Mouse (Mus musculus) liver, adult 2 months (tissue): ENCODE data around the gene Msantd3. TPM values are rescaled to one million over a fixed set of nuclear protein-coding genes. Genes with fewer than 3 reads are reported as not detected.

Experiments used
- DNase-seq: peaks from one replicate; pipeline ENCODE4 v3.0.0-alpha.2; 2011; ENCODE audit warnings: low read depth, low spot score; ENCODE audit errors: extremely low read depth
- H3K27ac ChIP-seq: fragments of 200-500 bp; replicated peaks from 2 replicates; pipeline ENCODE4 v1.5.1; 2012; ENCODE audit warnings: low read depth, mild to moderate bottlenecking, control low read depth, inconsistent platforms, low read length; ENCODE audit not compliant: insufficient read depth
- H3K27me3 ChIP-seq: fragments of 200-500 bp; 2 replicates; pipeline ENCODE4 v1.6.1; 2012; ENCODE audit warnings: mild to moderate bottlenecking, moderate library complexity, low read length, inconsistent platforms; ENCODE audit not compliant: control insufficient read depth, insufficient read depth
- H3K36me3 ChIP-seq: fragments of 200-500 bp; 2 replicates; pipeline ENCODE4 v1.6.1; 2012; ENCODE audit warnings: low read length, inconsistent platforms; ENCODE audit not compliant: control insufficient read depth, insufficient read depth
- H3K4me1 ChIP-seq: fragments of 200-500 bp; 2 replicates; pipeline ENCODE4 v1.6.1; 2011; ENCODE audit warnings: low read length; ENCODE audit not compliant: control insufficient read depth, insufficient read depth
- H3K4me3 ChIP-seq: fragments of 200-500 bp; 2 replicates; pipeline ENCODE4 v1.5.1; 2011; ENCODE audit warnings: low read depth, mild to moderate bottlenecking, control low read depth, low read length, moderate library complexity; ENCODE audit not compliant: insufficient read depth
- H3K79me2 ChIP-seq: fragments of 200-500 bp; 2 replicates; pipeline ENCODE4 v1.6.1; 2012; ENCODE audit warnings: inconsistent platforms, mild to moderate bottlenecking, low read length, moderate library complexity; ENCODE audit not compliant: control insufficient read depth, insufficient read depth
- H3K9ac ChIP-seq: fragments of 200-500 bp; 2 replicates; pipeline ENCODE4 v1.6.1; 2012; ENCODE audit warnings: low read depth, mild to moderate bottlenecking, control low read depth, inconsistent platforms, low read length
- CTCF ChIP-seq: fragments of 200-500 bp; IDR thresholded peaks from 2 replicates; pipeline ENCODE4 v1.5.1; 2011; ENCODE audit warnings: low read depth, low read length, control low read depth
- POLR2A ChIP-seq: fragments of 200-500 bp; IDR thresholded peaks from 2 replicates; pipeline ENCODE4 v1.6.1; 2011; ENCODE audit warnings: low read length, control low read depth; ENCODE audit not compliant: insufficient read depth; ENCODE audit errors: extremely low read depth
- WGBS: fragments of 180-500 bp; shearing (Covaris S2); methylation state at CpG from one replicate; pipeline ENCODE4 v1.1.7; 2018; 5-methylcytosine and 5-hydroxymethylcytosine counted together
- polyA plus RNA-seq: library from polyadenylated mRNA; depleted of rRNA; stranded (reverse); fragments of >200 nt; gene quantifications from 2 replicates; pipeline ENCODE4 v1.2.3, GENCODE M21; 2012
- total RNA-seq: library from RNA; depleted of rRNA; stranded (reverse); fragments of >200 nt; gene quantifications from 2 replicates; pipeline ENCODE4 v1.2.3, GENCODE M21; 2014

The Msantd3 gene
- total and polyA plus RNA-seq, 2 experiments = 0.17 to 0.37 TPM

GRCm38 (mm10) chr4:48549661-48550060 lies 9.9 kb downstream of the Msantd3 start:
- TF ChIP-seq CTCF (no peak), POLR2A (no peak)

GRCm38 (mm10) chr4:48552486-48553064 lies 12.8 kb downstream of the Msantd3 start:
- Histone ChIP-seq H3K79me2 (no peaks in the 10 kb centered on the region), H3K36me3 (no peaks in the 10 kb centered on the region), H3K4me3 (no peak overlapping the region), H3K4me1 (no peaks in the 10 kb centered on the region), H3K9ac (no peak overlapping the region), H3K27ac (no peak overlapping the region), H3K27me3 (no peaks in the 10 kb centered on the region)
- TF ChIP-seq POLR2A = no peak
- TF ChIP-seq CTCF = no peak
- DNase-seq = no peak
- 94% methylated on average over 27 of the region's 27 CpGs for WGBS

More at GRCm38 (mm10) chr4:48549661-48550060, 9.9 kb downstream of the Msantd3 start:
- Histone ChIP-seq H3K27me3 (no peaks in the 10 kb centered on the region), H3K79me2 (no peaks in the 10 kb centered on the region), H3K4me1 (no peaks in the 10 kb centered on the region), H3K4me3 (no peak overlapping the region), H3K27ac (no peak overlapping the region), H3K9ac (no peak overlapping the region), H3K36me3 (no peaks in the 10 kb centered on the region)
- no peak for DNase-seq
- whole genome bisulfite sequencing = 76% methylated on average over 5 of the region's 5 CpGs

GRCm38 (mm10) chr4:48554132-48554531 lies 14.4 kb downstream of the Msantd3 start:
- H3K36me3 ChIP-seq = no peaks in the 10 kb centered on the region
- no peak for DNase-seq
- H3K79me2 ChIP-seq = no peaks in the 10 kb centered on the region
- no peak overlapping the region for H3K27ac ChIP-seq
- H3K4me1 ChIP-seq = no peaks in the 10 kb centered on the region
- no peak overlapping the region for H3K4me3 ChIP-seq
- 50% methylated on average over 7 of the region's 7 CpGs for WGBS
- no peak for TF ChIP-seq POLR2A
- no peak for TF ChIP-seq CTCF
- no peak overlapping the region for H3K9ac ChIP-seq
- no peaks in the 10 kb centered on the region for H3K27me3 ChIP-seq

- H3K9ac ChIP-seq = no peak overlapping the region
- DNase-seq = peak; percentile 11
- no peaks in the 10 kb centered on the region for H3K36me3 ChIP-seq
- 14% methylated on average over 3 of the region's 3 CpGs for WGBS
- no peak overlapping the region for H3K27ac ChIP-seq
- no peak overlapping the region for H3K4me3 ChIP-seq
- no peaks in the 10 kb centered on the region for H3K27me3 ChIP-seq
- TF ChIP-seq CTCF = peak; percentile 30; the same call in 1 of the 2 replicates
- no peak for TF ChIP-seq POLR2A
- no peaks in the 10 kb centered on the region for H3K79me2 ChIP-seq
- no peaks in the 10 kb centered on the region for H3K4me1 ChIP-seq
Measured at GRCm38 (mm10) chr4:48555729-48556128, 16.0 kb downstream of the Msantd3 start.

GRCm38 (mm10) chr4:48559652-48560051 lies 19.9 kb downstream of the Msantd3 start:
- H3K79me2 ChIP-seq = no peaks in the 10 kb centered on the region
- H3K4me1 ChIP-seq = no peaks in the 10 kb centered on the region
- H3K36me3 ChIP-seq = no peaks in the 10 kb centered on the region
- H3K27ac ChIP-seq = no peak overlapping the region
- DNase-seq = no peak
- TF ChIP-seq POLR2A (no peak), CTCF (no peak)
- H3K27me3 ChIP-seq = no peaks in the 10 kb centered on the region
- no peak overlapping the region for H3K9ac ChIP-seq
- H3K4me3 ChIP-seq = no peak overlapping the region
- WGBS = 94% methylated on average over 14 of the region's 14 CpGs

- DNase-seq = no peak
- no peak for TF ChIP-seq CTCF
- no peak for TF ChIP-seq POLR2A
- H3K4me1 ChIP-seq = no peaks in the 10 kb centered on the region
- H3K9ac ChIP-seq = no peak overlapping the region
- H3K27ac ChIP-seq = no peak overlapping the region
- WGBS = 92% methylated on average over 8 of the region's 8 CpGs
- H3K4me3 ChIP-seq = no peak overlapping the region
- no peaks in the 10 kb centered on the region for H3K27me3 ChIP-seq
- no peaks in the 10 kb centered on the region for H3K79me2 ChIP-seq
- H3K36me3 ChIP-seq = no peaks in the 10 kb centered on the region
Measured at GRCm38 (mm10) chr4:48561824-48562223, 22.1 kb downstream of the Msantd3 start.
